Mouse (Mus musculus): ENCODE measurements around the gene Gm7138. TPM values are rescaled to one million over a fixed set of nuclear protein-coding genes. Genes with fewer than 3 reads are reported as not detected.
"Not testable (repeated sequence)": the region's sequence is repeated elsewhere in the genome, so short reads cannot be mapped to it uniquely, and the experiment has no call there.

Gene Gm7138
- polyA plus RNA-seq (2017; shearing (Covaris generic)) = not detected

- not testable (repeated sequence) for ATAC-seq
Measured at GRCm38 (mm10) chr10:77776844-77777243, at the start of gene Gm7138. TSS of gene Gm7138 (minus strand) at chr10:77776944.

GRCm38 (mm10) chr10:77819203-77819602 lies 42.5 kb upstream of the Gm7138 start:
- no peak for ATAC-seq

- ATAC-seq = no peak
Measured at GRCm38 (mm10) chr10:77818523-77818922, 41.8 kb upstream of the Gm7138 start.

GRCm38 (mm10) chr10:77815514-77815913 lies 38.8 kb upstream of the Gm7138 start:
- no peak for ATAC-seq

- no peak for ATAC-seq
Measured at GRCm38 (mm10) chr10:77814382-77814781, 37.6 kb upstream of the Gm7138 start, which contains the start of gene Gm2696. TSS of gene Gm2696 (plus strand) at chr10:77814682.

- ATAC-seq = no peak
Measured at GRCm38 (mm10) chr10:77811743-77812142, 35.0 kb upstream of the Gm7138 start, which contains the start of gene Gm9507. TSS of gene Gm9507 (minus strand) at chr10:77811843.

- no peak for ATAC-seq
Measured at GRCm38 (mm10) chr10:77804095-77804494, 27.4 kb upstream of the Gm7138 start.

- ATAC-seq = no peak
Measured at GRCm38 (mm10) chr10:77798921-77799508, 22.3 kb upstream of the Gm7138 start, which contains the start of gene Gm19668. TSS of gene Gm19668 (minus strand) at chr10:77799133.

GRCm38 (mm10) chr10:77798164-77798920 lies 21.6 kb upstream of the Gm7138 start:
- ATAC-seq = not testable (repeated sequence)

- no peak for ATAC-seq
Measured at GRCm38 (mm10) chr10:77797677-77798076, 20.9 kb upstream of the Gm7138 start.

GRCm38 (mm10) chr10:77794976-77795375 lies 18.2 kb upstream of the Gm7138 start, which contains the start of gene Gm9639:
TSS of gene Gm9639 (minus strand) at chr10:77795076.
- no peak for ATAC-seq

- ATAC-seq = no peak
Measured at GRCm38 (mm10) chr10:77788621-77789020, 11.9 kb upstream of the Gm7138 start.

- not testable (repeated sequence) for ATAC-seq
Measured at GRCm38 (mm10) chr10:77787876-77788275, 11.1 kb upstream of the Gm7138 start, which contains the start of gene Gm7137. TSS of gene Gm7137 (minus strand) at chr10:77788200.

GRCm38 (mm10) chr10:77783396-77783795 lies 6.7 kb upstream of the Gm7138 start:
- not testable (repeated sequence) for ATAC-seq

- not testable (repeated sequence) for ATAC-seq
Measured at GRCm38 (mm10) chr10:77782442-77782841, 5.7 kb upstream of the Gm7138 start, which contains the start of gene Gm3250. TSS of gene Gm3250 (minus strand) at chr10:77782542.

- ATAC-seq = not testable (repeated sequence)
Measured at GRCm38 (mm10) chr10:77772142-77772541, 4.6 kb downstream of the Gm7138 start.

- ATAC-seq = not testable (repeated sequence)
Measured at GRCm38 (mm10) chr10:77771225-77771624, 5.5 kb downstream of the Gm7138 start, which contains the start of gene Gm3238. TSS of gene Gm3238 (minus strand) at chr10:77771325.

GRCm38 (mm10) chr10:77769727-77770126 lies 7.0 kb downstream of the Gm7138 start:
- ATAC-seq = no peak

- not testable (repeated sequence) for ATAC-seq
Measured at GRCm38 (mm10) chr10:77759582-77759981, 17.2 kb downstream of the Gm7138 start, which contains the start of gene Gm3233. TSS of gene Gm3233 (minus strand) at chr10:77759682.

GRCm38 (mm10) chr10:77753448-77753847 lies 23.3 kb downstream of the Gm7138 start:
- ATAC-seq = no peak

- not testable (repeated sequence) for ATAC-seq
Measured at GRCm38 (mm10) chr10:77752312-77752711, 24.4 kb downstream of the Gm7138 start.

GRCm38 (mm10) chr10:77751254-77751653 lies 25.5 kb downstream of the Gm7138 start, which contains the start of gene Gm9736:
TSS of gene Gm9736 (minus strand) at chr10:77751354.
- not testable (repeated sequence) for ATAC-seq

- ATAC-seq = not testable (repeated sequence)
Measured at GRCm38 (mm10) chr10:77750686-77751085, 26.1 kb downstream of the Gm7138 start.
